Mouse (Mus musculus): Measurements from ENCODE around the gene Dlgap1.

Gene Dlgap1

GRCm38 (mm10) chr17:70728719-70729281 lies 759.9 kb downstream of the Dlgap1 start:
- DNase-seq (ENCODE audit: low read depth): peak; percentile 23

GRCm38 (mm10) chr17:70734728-70735127 lies 765.9 kb downstream of the Dlgap1 start:
- DNase-seq (ENCODE audit: low read depth): no peak

- no peak for DNase-seq (ENCODE audit: low read depth)
Observed at GRCm38 (mm10) chr17:70735396-70735795, 766.5 kb downstream of the Dlgap1 start.

- DNase-seq (ENCODE audit: low read depth): peak; percentile 17
Observed at GRCm38 (mm10) chr17:70737424-70737823, 768.6 kb downstream of the Dlgap1 start.

GRCm38 (mm10) chr17:70738168-70738854 lies 769.4 kb downstream of the Dlgap1 start:
- DNase-seq (ENCODE audit: low read depth): peak; percentile 62

GRCm38 (mm10) chr17:70739346-70739745 lies 770.5 kb downstream of the Dlgap1 start:
- DNase-seq (ENCODE audit: low read depth): no peak

- no peak for DNase-seq (ENCODE audit: low read depth)
Observed at GRCm38 (mm10) chr17:70741696-70742095, 772.8 kb downstream of the Dlgap1 start.

- no peak for DNase-seq (ENCODE audit: low read depth)
Observed at GRCm38 (mm10) chr17:70744570-70745153, 775.8 kb downstream of the Dlgap1 start.

GRCm38 (mm10) chr17:70745385-70745784 lies 776.5 kb downstream of the Dlgap1 start:
- no peak for DNase-seq (ENCODE audit: low read depth)

GRCm38 (mm10) chr17:70746379-70747079 lies 777.7 kb downstream of the Dlgap1 start:
- DNase-seq (ENCODE audit: low read depth): peak; percentile 41

GRCm38 (mm10) chr17:70747731-70748475 lies 779.0 kb downstream of the Dlgap1 start:
- peak; percentile 43 for DNase-seq (ENCODE audit: low read depth)

GRCm38 (mm10) chr17:70748476-70748830 lies 779.6 kb downstream of the Dlgap1 start:
- no peak for DNase-seq (ENCODE audit: low read depth)

- no peak for DNase-seq (ENCODE audit: low read depth)
Observed at GRCm38 (mm10) chr17:70748964-70749650, 780.2 kb downstream of the Dlgap1 start.

- no peak for DNase-seq (ENCODE audit: low read depth)
Observed at GRCm38 (mm10) chr17:70750236-70751160, 781.6 kb downstream of the Dlgap1 start.

- peak; percentile 54 for DNase-seq (ENCODE audit: low read depth)
Observed at GRCm38 (mm10) chr17:70751161-70751651, 782.3 kb downstream of the Dlgap1 start.

GRCm38 (mm10) chr17:70751676-70752075 lies 782.8 kb downstream of the Dlgap1 start:
- peak; percentile 46 for DNase-seq (ENCODE audit: low read depth)

- no peak for DNase-seq (ENCODE audit: low read depth)
Observed at GRCm38 (mm10) chr17:70753444-70754032, 784.7 kb downstream of the Dlgap1 start.

GRCm38 (mm10) chr17:70754041-70754440 lies 785.2 kb downstream of the Dlgap1 start:
- no peak for DNase-seq (ENCODE audit: low read depth)

GRCm38 (mm10) chr17:70754638-70755037 lies 785.8 kb downstream of the Dlgap1 start:
- DNase-seq (ENCODE audit: low read depth): no peak

Data from induced T-regulatory cell, adult 2 months (primary cell).